Mouse (Mus musculus) hindbrain, embryonic 14.5 days (tissue): ENCODE results near the gene Supt16. TPM values are rescaled to one million over a fixed set of nuclear protein-coding genes. Genes with fewer than 3 reads are reported as not detected.

Source experiments
- ATAC-seq: fragments of 200-750 bp; cut with Nextera tagmentation; 2 replicates; pipeline ENCODE4 v1.8.0; 2017; ENCODE audit warnings: moderate number of reproducible peaks, mild to moderate bottlenecking, moderate TSS enrichment, moderate library complexity; ENCODE audit not compliant: low FRiP score
- DNase-seq: peaks from one replicate; pipeline ENCODE4 v3.0.0-alpha.2; 2015; ENCODE audit warnings: low spot score
- H3K27ac ChIP-seq: fragments of 300-500 bp; sonication (generic); 2 replicates; pipeline ENCODE4 v1.5.1; 2014; ENCODE audit warnings: mild to moderate bottlenecking, moderate library complexity
- H3K27me3 ChIP-seq: fragments of 300-500 bp; sonication (generic); 2 replicates; pipeline ENCODE4 v1.6.1; 2014; ENCODE audit warnings: mild to moderate bottlenecking, low read length, mixed read lengths; ENCODE audit not compliant: control insufficient read depth, insufficient read depth
- H3K36me3 ChIP-seq: fragments of 300-500 bp; sonication (generic); replicated peaks from 2 replicates; pipeline ENCODE4 v1.6.1; 2014; ENCODE audit not compliant: control insufficient read depth, insufficient read depth
- H3K4me1 ChIP-seq: fragments of 300-500 bp; sonication (generic); replicated peaks from 2 replicates; pipeline ENCODE4 v1.6.1; 2014; ENCODE audit warnings: antibody characterized with exemption, low read length, mixed read lengths; ENCODE audit not compliant: control insufficient read depth, insufficient read depth
- H3K4me2 ChIP-seq: fragments of 300-500 bp; sonication (generic); replicated peaks from 2 replicates; pipeline ENCODE4 v1.6.1; 2014; ENCODE audit warnings: mild to moderate bottlenecking, moderate library complexity
- H3K4me3 ChIP-seq: fragments of 300-500 bp; sonication (generic); replicated peaks from 2 replicates; pipeline ENCODE4 v1.5.1; 2014; ENCODE audit warnings: mild to moderate bottlenecking, low read length
- H3K9ac ChIP-seq: fragments of 300-500 bp; sonication (generic); 2 replicates; pipeline ENCODE4 v1.6.1; 2014
- H3K9me3 ChIP-seq: fragments of 300-500 bp; sonication (generic); 2 replicates; pipeline ENCODE4 v1.6.1; 2016; ENCODE audit warnings: low read length; ENCODE audit not compliant: control insufficient read depth
- WGBS: fragments of 180-500 bp; shearing (Covaris S2); extraction: QIAGEN DNeasy Blood & Tissue Kit; methylation state at CpG from one replicate; pipeline ENCODE4 v1.1.7; 2014; 5-methylcytosine and 5-hydroxymethylcytosine counted together
- polyA plus RNA-seq: library from polyadenylated mRNA; unstranded; fragments of >200 nt; fragmentation: Nextera tagmentation; extraction: Ambion mirVana; gene quantifications from 2 replicates; pipeline ENCODE4 v1.2.1, GENCODE M21; 2014

The Supt16 gene
- polyA plus RNA-seq, 1 experiment from 2014 or later, result 53.3 TPM

- Histone ChIP-seq H3K4me2 (no peak overlapping the region), H3K4me1 (0 out of 2 replicates have a peak, but pooled peaks cover 5% of the 10 kb centered on the region), H3K9me3 (no peaks in the 10 kb centered on the region), H3K27ac (no peak overlapping the region), H3K27me3 (no peaks in the 10 kb centered on the region), H3K36me3 (peaks cover 20% of the 10 kb centered on the region), H3K4me3 (no peak overlapping the region), H3K9ac (no peak overlapping the region)
- DNase-seq (no peak), ATAC-seq (no peak)
- WGBS, result 93% methylated on average over 2 of the region's 2 CpGs
Observed at GRCm38 (mm10) chr14:52155008-52155407, 42.2 kb downstream of the Supt16 start.

GRCm38 (mm10) chr14:52152613-52153012 is 44.6 kb downstream of the Supt16 start:
- H3K4me3 ChIP-seq, result no peak overlapping the region
- no peak for ATAC-seq
- peaks cover 1% of the 10 kb centered on the region; the same call in 1 of the 2 replicates for H3K36me3 ChIP-seq
- H3K4me1 ChIP-seq, result 0 out of 2 replicates have a peak, but pooled peaks cover 5% of the 10 kb centered on the region
- DNase-seq, result no peak
- H3K9ac ChIP-seq, result no peak overlapping the region
- H3K4me2 ChIP-seq, result no peak overlapping the region
- H3K27ac ChIP-seq, result no peak overlapping the region
- no peaks in the 10 kb centered on the region for H3K9me3 ChIP-seq
- no peaks in the 10 kb centered on the region for H3K27me3 ChIP-seq
- WGBS, result 31% methylated on average over 3 of the region's 3 CpGs

DNA sequence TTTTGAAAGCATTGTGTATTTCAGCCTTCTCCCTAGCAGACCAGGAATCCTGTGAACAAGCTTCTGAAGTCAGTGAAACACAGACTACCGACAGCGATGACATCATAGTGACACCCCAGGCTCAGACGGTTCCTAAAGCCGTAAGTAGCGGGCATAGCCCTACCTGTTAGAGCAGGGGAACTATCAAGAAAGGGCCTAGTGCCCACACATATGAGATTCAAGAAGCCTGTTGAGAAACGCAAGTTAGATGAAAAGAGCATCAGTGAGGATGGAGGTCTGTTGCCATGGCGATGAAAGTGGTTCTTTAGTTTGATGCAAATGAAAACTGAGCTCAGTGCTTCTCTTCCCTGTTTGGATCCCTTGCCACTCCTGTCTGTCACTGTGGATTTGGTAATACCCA is 45.0 kb downstream of the Supt16 start:
- ATAC-seq (peak; percentile 43; the same call in 1 of the 2 replicates), DNase-seq (peak; percentile 28)
- Histone ChIP-seq H3K9me3 (no peaks in the 10 kb centered on the region), H3K27me3 (no peaks in the 10 kb centered on the region), H3K4me1 (0 out of 2 replicates have a peak, but pooled peaks cover 5% of the 10 kb centered on the region), H3K27ac (no peak overlapping the region), H3K9ac (no peak overlapping the region), H3K4me3 (no peak overlapping the region), H3K4me2 (0 out of 2 replicates have a peak overlapping the region, but pooled peaks have one; percentile 27), H3K36me3 (no peaks in the 10 kb centered on the region)
- 19% methylated on average over 7 of the region's 7 CpGs for WGBS

- Histone ChIP-seq H3K36me3 (no peaks in the 10 kb centered on the region), H3K4me1 (0 out of 2 replicates have a peak, but pooled peaks cover 5% of the 10 kb centered on the region), H3K27me3 (no peaks in the 10 kb centered on the region), H3K4me3 (no peak overlapping the region), H3K27ac (no peak overlapping the region), H3K9ac (no peak overlapping the region), H3K4me2 (no peak overlapping the region), H3K9me3 (no peaks in the 10 kb centered on the region)
- DNase-seq (no peak), ATAC-seq (no peak)
- WGBS, result 50% methylated on average over 4 of the region's 4 CpGs
Observed at GRCm38 (mm10) chr14:52149888-52150287, 47.3 kb downstream of the Supt16 start.

- no peak for DNase-seq
Observed at GRCm38 (mm10) chr14:52146540-52146939, 50.7 kb downstream of the Supt16 start.

DNA sequence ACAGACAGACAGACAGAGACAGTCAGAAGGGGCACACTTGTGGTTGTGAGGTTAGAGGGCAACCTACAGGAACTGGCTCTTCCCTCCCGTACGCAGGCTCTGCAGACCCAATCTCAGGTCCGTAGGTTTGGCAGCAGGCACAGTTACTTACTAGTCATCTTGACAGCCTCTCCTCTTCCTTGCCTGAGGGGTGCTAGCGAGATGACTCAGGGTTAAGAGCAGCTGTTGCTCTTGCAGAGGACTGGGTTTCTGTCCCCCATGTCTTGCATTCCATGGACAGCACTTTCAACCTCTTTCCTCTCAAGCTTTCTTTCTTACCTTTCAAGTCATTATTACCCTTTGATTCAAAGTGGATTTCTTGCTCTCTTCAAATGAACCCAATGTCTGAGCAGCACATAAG is 53.1 kb downstream of the Supt16 start:
- H3K4me3 ChIP-seq, result no peak overlapping the region
- no peaks in the 10 kb centered on the region for H3K4me1 ChIP-seq
- WGBS, result 91% methylated on average over 4 of the region's 4 CpGs
- no peak overlapping the region for H3K9ac ChIP-seq
- H3K27ac ChIP-seq, result no peak overlapping the region
- no peaks in the 10 kb centered on the region for H3K36me3 ChIP-seq
- H3K27me3 ChIP-seq, result no peaks in the 10 kb centered on the region
- ATAC-seq (no peak), DNase-seq (no peak)
- no peak overlapping the region for H3K4me2 ChIP-seq
- H3K9me3 ChIP-seq, result no peaks in the 10 kb centered on the region

More at GRCm38 (mm10) chr14:52146540-52146939, 50.7 kb downstream of the Supt16 start:
- ATAC-seq, result no peak
- H3K27ac ChIP-seq, result no peak overlapping the region
- no peaks in the 10 kb centered on the region for H3K36me3 ChIP-seq
- no peak overlapping the region for H3K4me3 ChIP-seq
- H3K4me1 ChIP-seq, result no peaks in the 10 kb centered on the region
- H3K9me3 ChIP-seq, result no peaks in the 10 kb centered on the region
- no peaks in the 10 kb centered on the region for H3K27me3 ChIP-seq
- no peak overlapping the region for H3K4me2 ChIP-seq
- no peak overlapping the region for H3K9ac ChIP-seq
- 57% methylated on average over 4 of the region's 4 CpGs for whole genome bisulfite sequencing

DNA sequence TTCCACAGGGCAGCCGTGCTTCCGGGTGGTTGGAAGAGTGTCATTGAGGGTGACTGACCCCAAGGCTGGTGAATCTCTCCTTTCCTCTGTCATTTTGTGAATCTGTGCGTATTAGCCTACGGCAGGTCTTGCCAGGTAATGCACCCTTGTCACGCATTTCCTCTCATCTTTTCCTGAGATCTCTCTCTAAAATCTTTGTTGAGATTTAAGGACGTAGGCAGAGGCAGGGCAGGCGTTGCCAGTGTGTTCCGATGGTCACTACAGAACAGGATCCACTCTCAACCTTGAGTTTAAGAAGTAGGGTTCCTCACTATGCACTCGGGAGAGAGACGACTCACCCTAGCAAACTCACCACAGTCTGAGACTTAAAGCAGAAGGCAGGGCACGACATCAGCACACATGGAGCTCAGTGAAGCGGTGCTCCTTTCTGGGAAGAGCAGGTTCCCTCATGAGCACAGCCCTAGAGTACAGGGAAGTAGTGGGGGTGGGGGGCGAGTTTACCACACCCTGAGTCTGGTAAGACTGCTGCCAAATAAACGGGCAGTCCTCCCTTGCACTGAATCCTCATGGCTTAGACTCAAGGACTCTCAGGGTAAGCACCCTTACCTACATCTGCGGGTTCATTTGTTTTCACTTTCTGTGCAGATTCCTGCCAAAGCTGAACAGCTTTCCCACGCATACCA is 55.6 kb downstream of the Supt16 start:
- Histone ChIP-seq H3K27me3 (no peaks in the 10 kb centered on the region), H3K4me1 (no peaks in the 10 kb centered on the region), H3K9me3 (no peaks in the 10 kb centered on the region), H3K9ac (no peak overlapping the region), H3K27ac (no peak overlapping the region), H3K4me3 (no peak overlapping the region), H3K4me2 (no peak overlapping the region), H3K36me3 (no peaks in the 10 kb centered on the region)
- DNase-seq (no peak), ATAC-seq (no peak)
- WGBS, result 78% methylated on average over 16 of the region's 16 CpGs

GRCm38 (mm10) chr14:52140577-52141444 is 56.4 kb downstream of the Supt16 start:
- Histone ChIP-seq H3K4me1 (no peaks in the 10 kb centered on the region), H3K9me3 (no peaks in the 10 kb centered on the region), H3K9ac (no peak overlapping the region), H3K4me2 (no peak overlapping the region), H3K27ac (no peak overlapping the region), H3K36me3 (no peaks in the 10 kb centered on the region), H3K27me3 (no peaks in the 10 kb centered on the region), H3K4me3 (no peak overlapping the region)
- ATAC-seq (no peak), DNase-seq (no peak)
- 71% methylated on average over 19 of the region's 19 CpGs for WGBS

DNA sequence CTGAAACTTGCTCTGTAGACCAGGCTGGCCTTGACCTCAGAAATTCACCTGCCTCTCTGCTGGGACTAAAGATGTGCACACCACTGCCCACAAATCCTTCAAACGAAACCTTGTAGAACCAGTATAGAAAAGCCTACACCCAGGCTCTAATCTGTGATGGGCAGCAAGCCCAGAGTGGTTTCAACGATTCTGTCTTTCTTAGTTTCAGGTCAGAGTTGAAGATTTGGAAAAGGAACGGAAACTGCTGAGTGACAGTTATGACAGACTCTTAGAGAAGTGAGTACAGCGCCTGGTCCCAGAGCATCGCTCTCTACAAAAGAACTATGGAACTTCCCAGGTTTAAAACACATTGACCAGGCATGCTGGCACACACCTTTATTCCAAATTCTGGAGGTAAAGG is 63.6 kb downstream of the Supt16 start:
- Histone ChIP-seq H3K9me3 (no peaks in the 10 kb centered on the region), H3K4me2 (no peak overlapping the region), H3K36me3 (no peaks in the 10 kb centered on the region), H3K27me3 (no peaks in the 10 kb centered on the region), H3K4me1 (no peaks in the 10 kb centered on the region), H3K9ac (no peak overlapping the region), H3K4me3 (no peak overlapping the region), H3K27ac (no peak overlapping the region)
- DNase-seq (no peak), ATAC-seq (no peak)
- 86% methylated on average over 5 of the region's 5 CpGs for WGBS
